Mouse (Mus musculus) skeletal muscle tissue, postnatal 0 days (tissue): ENCODE data around the gene Gm6205. TPM values are rescaled to one million over a fixed set of nuclear protein-coding genes. Genes with fewer than 3 reads are reported as not detected.

Experiments
- polyA plus RNA-seq: library from polyadenylated mRNA; unstranded; fragments of >200 nt; fragmentation: Nextera tagmentation; extraction: Ambion mirVana; gene quantifications from 2 replicates; pipeline ENCODE4 v1.2.1, GENCODE M21; 2015

Gene Gm6205
- polyA plus RNA-seq, result not detected in 2 replicates

DNA sequence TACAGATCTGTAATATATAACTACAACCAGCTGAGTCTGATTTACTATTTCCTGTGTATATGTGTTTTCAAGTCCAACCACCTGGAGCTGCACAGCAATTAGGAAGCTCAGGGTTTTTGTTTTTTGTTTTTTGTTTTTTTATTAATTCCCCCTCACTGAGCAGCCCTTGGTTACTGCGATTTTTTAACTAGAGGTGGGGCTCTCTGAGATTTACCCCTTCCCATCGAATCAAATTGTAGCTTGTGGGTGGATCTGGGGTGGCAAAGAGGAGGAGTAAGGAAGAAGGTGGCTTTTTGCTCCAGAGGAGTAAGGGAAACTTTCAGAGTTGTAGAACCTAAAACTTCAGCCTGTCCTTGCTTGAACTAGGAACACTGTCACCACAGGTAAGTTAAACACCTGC is at the start of gene Gm6205:
Gm6205 (plus strand) TSS at position 301 of the 400 bp plus-strand sequence.

DNA sequence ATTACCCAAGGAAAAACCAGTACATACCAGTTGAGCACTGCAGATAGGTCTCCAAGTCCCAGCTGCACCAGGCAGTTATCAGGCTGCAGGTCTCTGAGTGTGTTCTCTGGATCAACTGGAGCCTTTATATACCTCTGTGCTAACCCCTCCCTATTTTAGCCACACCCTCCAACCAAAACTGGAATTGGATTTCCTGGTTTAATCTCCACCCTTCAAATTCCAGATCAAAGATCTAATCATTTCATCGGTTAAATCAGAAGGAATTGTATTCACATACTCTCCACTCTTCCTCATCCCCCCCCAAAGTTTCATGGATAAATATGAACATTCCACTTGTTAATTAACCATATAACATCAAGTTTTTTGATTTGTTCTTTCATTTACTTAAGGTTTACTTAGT is 31.9 kb upstream of the Gm6205 start, which contains the start of gene Gm3147:
Gm3147 (minus strand) TSS at position 101 of the 400 bp plus-strand sequence.

GRCm38 (mm10) chr5:94623679-94624078 is 24.5 kb upstream of the Gm6205 start, which contains the start of gene Gm6509:
Gene Gm6509, plus strand, starts transcription at chr5:94623979.

Other genes with a start within 250 kb of the Gm6205 start
- gene Gm7682, start 202.6 kb upstream of the Gm6205 start, polyA plus RNA-seq, result not detected in 2 replicates
- gene Gm3139, start 122.1 kb upstream of the Gm6205 start, polyA plus RNA-seq, result not detected in 2 replicates
- gene Gm3147, start 32.0 kb upstream of the Gm6205 start, polyA plus RNA-seq, result not detected in 2 replicates
- not detected in 2 replicates for gene Gm6509, start 24.4 kb upstream of the Gm6205 start, polyA plus RNA-seq
- not detected in 2 replicates for gene Gm3183, start 217.1 kb downstream of the Gm6205 start, polyA plus RNA-seq